Mouse (Mus musculus): ENCODE measurements at regions not wholly inside any gene's neighbourhood (a gene's known extent, or its start where the extent isn't known, plus 50 kb on each side); places are given as distances from the start of the nearest gene placed in this dataset.
A peak's percentile ranks its signal among the peaks of the same experiment; 100 is the strongest.

GRCm38 (mm10) chr1:109471671-109472070 is 510.6 kb upstream of the Cdh7 start:
- DNase-seq: no peak

GRCm38 (mm10) chr1:109481387-109481786 is 500.8 kb upstream of the Cdh7 start:
- DNase-seq: no peak

- DNase-seq: no peak
Observed at GRCm38 (mm10) chr1:109495936-109496335, 486.3 kb upstream of the Cdh7 start.

- peak; percentile 3 for DNase-seq
Observed at GRCm38 (mm10) chr1:109512632-109513259, 469.5 kb upstream of the Cdh7 start.

- DNase-seq: no peak
Observed at GRCm38 (mm10) chr1:109514375-109514774, 467.9 kb upstream of the Cdh7 start.
